In the genomic region with DNA sequence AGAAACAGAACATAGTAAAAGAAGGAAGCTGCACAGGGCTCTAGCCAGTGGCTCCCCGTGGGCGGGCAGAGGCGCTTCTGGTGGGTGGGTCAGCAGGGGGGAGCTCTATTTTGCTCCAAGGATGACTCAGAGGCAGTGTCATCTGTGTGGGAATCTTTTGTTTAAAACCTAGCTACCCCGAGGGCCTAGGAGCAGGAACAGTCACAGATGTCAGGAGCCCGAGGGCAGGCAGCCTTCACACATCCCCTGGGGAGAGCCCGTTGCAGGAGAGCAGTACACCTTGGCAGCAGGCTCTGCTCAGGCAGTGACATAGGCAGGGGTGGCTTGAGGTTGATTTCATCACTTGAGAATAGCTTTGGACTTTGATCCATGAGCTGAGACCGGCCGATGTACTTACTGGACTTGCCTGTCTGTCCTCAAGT, we compare ENCODE assay signal across 10 mouse cellular contexts. TPM values are rescaled to one million over a fixed set of nuclear protein-coding genes. Genes with fewer than 3 reads are reported as not detected.
DNase-seq lines count a peak whose midpoint lies in the region; ATAC-seq lines count a peak whose summit lies in the region.
"Had no signal": no experiment of that assay in that cellular context is flagged by ENCODE, and none has a peak within 500 bp of the region (broad histone marks: within the 10 kb centered on the region; RNA-seq: fewer than 3 reads in every experiment).

No protein-coding gene starts in this region.

- DNase-seq in lung, postnatal 10 days, result peak; percentile 19
- DNase-seq in lung, postnatal 4 days, result no peak
- DNase-seq in Muller cell, postnatal 12 days (ENCODE audit: inconsistent ontology term), result peak; percentile 90
- DNase-seq in left cerebral cortex, adult 8-10 months (ENCODE audit: low spot score in 2 of 2), result no peak
- DNase-seq in thymus, postnatal 14 days, result no peak
- DNase-seq in right cerebral cortex, adult 2 months (ENCODE audit: low spot score in 2 of 2), result no peak
- DNase-seq: cerebellum, postnatal 14 days had no signal

- peak; percentile 43; the same call in 1 of the 2 replicates for ATAC-seq in erythroblast, adult 5-6 weeks (replicated peaks; ENCODE audit: low FRiP score, poor library complexity, severe bottlenecking)
- ATAC-seq in megakaryocyte, adult 5-6 weeks (ENCODE audit: poor library complexity, severe bottlenecking), result peak; percentile 77
- ATAC-seq: lung, postnatal 0 days had no signal

RNA-seq across cellular contexts. Expression of a gene that starts 13.9 kb away (rescaled TPM):
- total RNA-seq in erythroblast, adult 5-6 weeks (2015; ENCODE audit: low replicate concordance), result 52.3 and 59.8 TPM in 2 replicates
- total RNA-seq in erythroblast, adult 5-6 weeks (2017; ENCODE audit: low replicate concordance), result 55.9 and 70.3 TPM in 2 replicates
- total RNA-seq in megakaryocyte, adult 5-6 weeks (2015), result 83.7 and 84.1 TPM in 2 replicates
- 87.0 and 93.8 TPM in 2 replicates for total RNA-seq in megakaryocyte, adult 5-6 weeks (2017)
- 10 to 100 TPM; 19.4 to 20.9 (median 20.0) TPM for total RNA-seq in left cerebral cortex, adult 8-10 months (2022)

RNA-seq across cellular contexts. Expression of a gene that starts 43.3 kb away (rescaled TPM):
- total RNA-seq in erythroblast, adult 5-6 weeks (2015; ENCODE audit: low replicate concordance), result 14.8 and 31.1 TPM in 2 replicates
- 6.4 and 7.4 TPM in 2 replicates for total RNA-seq in erythroblast, adult 5-6 weeks (2017; ENCODE audit: low replicate concordance)
- 33.1 and 40.9 TPM in 2 replicates for total RNA-seq in megakaryocyte, adult 5-6 weeks (2015)
- total RNA-seq in megakaryocyte, adult 5-6 weeks (2017), result 17.1 and 32.8 TPM in 2 replicates
- 10 to 100 TPM; 28.5 to 29.8 (median 29.6) TPM for total RNA-seq in left cerebral cortex, adult 8-10 months (2022)

Comparison
In these comparisons a context has a peak if more than half of its experiments do, and no peak if none do; other contexts are left out.
1. DNase-seq: peak in lung, postnatal 10 days (single experiment) and Muller cell, postnatal 12 days (single experiment); none in lung, postnatal 4 days (0 of 2), left cerebral cortex, adult 8-10 months (0 of 2), thymus, postnatal 14 days (single experiment) and right cerebral cortex, adult 2 months (0 of 2).